Mouse (Mus musculus) spleen, postnatal 14 days (tissue): ENCODE data around the gene Gm13278.
"Not testable (repeated sequence)": the region's sequence is repeated elsewhere in the genome, so short reads cannot be mapped to it uniquely, and the experiment has no call there.

Experiments
- DNase-seq, 2 experiments: peaks; one replicate each; pipeline ENCODE4 v3.0.0; 2021 to 2022; ENCODE audit warnings: low spot score in 2 of 2

The Gm13278 gene

DNA sequence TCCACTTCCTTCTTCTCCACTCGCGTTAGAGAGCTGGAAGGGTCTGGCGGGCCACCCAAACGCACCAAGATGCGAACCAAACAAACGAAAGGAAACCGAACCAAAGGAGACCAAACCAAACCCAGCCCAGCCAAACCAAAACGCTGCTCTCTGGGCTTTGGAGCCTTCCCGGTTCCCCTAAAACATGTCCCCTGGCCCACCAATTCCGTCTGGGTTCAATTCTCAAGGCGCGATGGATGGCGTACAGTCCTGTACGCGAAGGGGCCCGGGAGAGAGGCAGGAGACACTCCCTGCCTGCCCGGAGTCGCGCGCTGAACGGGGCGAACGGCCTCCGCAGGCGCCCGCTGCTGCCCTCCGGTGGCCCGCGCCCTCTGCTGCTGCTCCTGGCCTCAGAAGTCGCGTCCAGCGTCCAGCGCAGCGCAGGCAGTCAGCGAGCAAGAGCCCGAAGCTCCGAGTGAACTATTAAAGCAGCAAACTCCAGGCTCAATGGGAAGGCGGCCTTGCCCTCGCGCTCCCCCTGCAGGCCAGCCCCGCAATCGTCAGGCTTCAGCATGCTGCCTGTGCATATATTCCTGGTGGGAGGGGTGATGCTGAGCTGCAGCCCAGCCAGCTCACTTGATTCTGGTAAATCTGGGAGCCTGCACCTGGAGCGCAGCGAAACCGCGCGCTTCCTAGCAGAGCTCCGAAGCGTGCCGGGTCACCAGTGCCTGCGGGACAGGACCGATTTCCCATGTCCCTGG is 2.8 kb downstream of the Gm13278 start, which contains the start of gene Gm13275:
TSS of gene Gm13275 (plus strand) at position 552 of the 740 bp plus-strand sequence.
- DNase-seq, result peak; percentile 34 to 58

DNA sequence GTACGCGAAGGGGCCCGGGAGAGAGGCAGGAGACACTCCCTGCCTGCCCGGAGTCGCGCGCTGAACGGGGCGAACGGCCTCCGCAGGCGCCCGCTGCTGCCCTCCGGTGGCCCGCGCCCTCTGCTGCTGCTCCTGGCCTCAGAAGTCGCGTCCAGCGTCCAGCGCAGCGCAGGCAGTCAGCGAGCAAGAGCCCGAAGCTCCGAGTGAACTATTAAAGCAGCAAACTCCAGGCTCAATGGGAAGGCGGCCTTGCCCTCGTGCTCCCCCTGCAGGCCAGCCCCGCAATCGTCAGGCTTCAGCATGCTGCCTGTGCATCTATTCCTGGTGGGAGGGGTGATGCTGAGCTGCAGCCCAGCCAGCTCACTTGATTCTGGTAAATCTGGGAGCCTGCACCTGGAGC is 5.7 kb downstream of the Gm13278 start, which contains the start of gene Gm13279:
TSS of gene Gm13279 (plus strand) at position 301 of the 400 bp plus-strand sequence.
- DNase-seq, result not testable (repeated sequence)

DNA sequence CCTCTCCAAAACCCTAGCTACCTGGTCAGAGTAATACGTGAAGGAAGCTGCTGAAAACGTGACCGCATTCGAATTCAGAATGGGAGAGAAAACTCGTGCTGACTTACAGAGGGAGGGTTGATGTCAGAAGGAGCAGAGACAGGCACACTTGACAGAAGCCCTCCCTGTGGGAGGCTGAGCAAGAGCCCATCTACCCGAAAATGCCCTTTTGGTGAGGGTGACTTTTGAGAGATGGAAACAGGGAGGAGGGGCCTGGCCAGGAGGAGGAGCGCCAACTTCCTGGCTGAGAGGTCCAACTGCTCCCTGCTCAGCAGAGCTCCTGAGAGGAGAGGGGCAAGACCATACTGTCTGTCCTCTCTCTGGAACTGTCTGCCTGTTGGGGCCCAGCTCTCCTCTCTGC is 8.0 kb downstream of the Gm13278 start, which contains the start of gene Gm13285:
TSS of gene Gm13285 (plus strand) at position 301 of the 400 bp plus-strand sequence.
- DNase-seq, result not testable (repeated sequence)

DNA sequence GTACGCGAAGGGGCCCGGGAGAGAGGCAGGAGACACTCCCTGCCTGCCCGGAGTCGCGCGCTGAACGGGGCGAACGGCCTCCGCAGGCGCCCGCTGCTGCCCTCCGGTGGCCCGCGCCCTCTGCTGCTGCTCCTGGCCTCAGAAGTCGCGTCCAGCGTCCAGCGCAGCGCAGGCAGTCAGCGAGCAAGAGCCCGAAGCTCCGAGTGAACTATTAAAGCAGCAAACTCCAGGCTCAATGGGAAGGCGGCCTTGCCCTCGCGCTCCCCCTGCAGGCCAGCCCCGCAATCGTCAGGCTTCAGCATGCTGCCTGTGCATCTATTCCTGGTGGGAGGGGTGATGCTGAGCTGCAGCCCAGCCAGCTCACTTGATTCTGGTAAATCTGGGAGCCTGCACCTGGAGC is 11.6 kb downstream of the Gm13278 start, which contains the start of gene Gm13287:
TSS of gene Gm13287 (plus strand) at position 301 of the 400 bp plus-strand sequence.
- DNase-seq, result not testable (repeated sequence)

DNA sequence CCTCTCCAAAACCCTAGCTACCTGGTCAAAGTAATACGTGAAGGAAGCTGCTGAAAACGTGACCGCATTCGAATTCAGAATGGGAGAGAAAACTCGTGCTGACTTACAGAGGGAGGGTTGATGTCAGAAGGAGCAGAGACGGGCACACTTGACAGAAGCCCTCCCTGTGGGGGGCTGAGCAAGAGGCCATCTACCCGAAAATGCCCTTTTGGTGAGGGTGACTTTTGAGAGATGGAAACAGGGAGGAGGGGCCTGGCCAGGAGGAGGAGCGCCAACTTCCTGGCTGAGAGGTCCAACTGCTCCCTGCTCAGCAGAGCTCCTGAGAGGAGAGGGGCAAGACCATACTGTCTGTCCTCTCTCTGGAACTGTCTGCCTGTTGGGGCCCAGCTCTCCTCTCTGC is 13.9 kb downstream of the Gm13278 start, which contains the start of gene Gm13288:
TSS of gene Gm13288 (plus strand) at position 301 of the 400 bp plus-strand sequence.
- not testable (repeated sequence) for DNase-seq

DNA sequence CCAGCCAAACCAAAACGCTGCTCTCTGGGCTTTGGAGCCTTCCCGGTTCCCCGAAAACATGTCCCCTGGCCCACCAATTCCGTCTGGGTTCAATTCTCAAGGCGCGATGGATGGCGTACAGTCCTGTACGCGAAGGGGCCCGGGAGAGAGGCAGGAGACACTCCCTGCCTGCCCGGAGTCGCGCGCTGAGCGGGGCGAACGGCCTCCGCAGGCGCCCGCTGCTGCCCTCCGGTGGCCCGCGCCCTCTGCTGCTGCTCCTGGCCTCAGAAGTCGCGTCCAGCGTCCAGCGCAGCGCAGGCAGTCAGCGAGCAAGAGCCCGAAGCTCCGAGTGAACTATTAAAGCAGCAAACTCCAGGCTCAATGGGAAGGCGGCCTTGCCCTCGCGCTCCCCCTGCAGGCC is 14.4 kb downstream of the Gm13278 start:
- DNase-seq, result not testable (repeated sequence)

DNA sequence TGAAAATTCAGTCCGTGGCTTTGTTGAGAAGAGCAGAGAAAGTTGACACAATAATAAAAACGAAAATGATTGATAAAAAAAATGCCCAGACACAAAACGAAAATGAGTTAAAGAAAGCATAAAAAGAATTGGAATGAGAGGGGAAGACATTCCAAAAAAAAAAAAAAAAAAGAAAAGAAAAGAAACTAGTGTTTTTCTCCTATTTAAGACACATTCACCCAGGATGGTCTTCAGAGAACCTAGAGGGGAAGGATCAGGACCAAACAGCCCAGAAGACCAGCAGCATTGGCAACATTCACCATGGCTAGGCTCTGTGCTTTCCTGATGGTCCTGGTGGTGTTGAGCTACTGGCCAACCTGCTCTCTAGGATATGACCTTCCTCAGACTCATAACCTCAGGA is 24.6 kb downstream of the Gm13278 start, which contains the start of gene Ifna7:
TSS of gene Ifna7 (plus strand) at position 301 of the 400 bp plus-strand sequence.
- DNase-seq, result no peak

DNA sequence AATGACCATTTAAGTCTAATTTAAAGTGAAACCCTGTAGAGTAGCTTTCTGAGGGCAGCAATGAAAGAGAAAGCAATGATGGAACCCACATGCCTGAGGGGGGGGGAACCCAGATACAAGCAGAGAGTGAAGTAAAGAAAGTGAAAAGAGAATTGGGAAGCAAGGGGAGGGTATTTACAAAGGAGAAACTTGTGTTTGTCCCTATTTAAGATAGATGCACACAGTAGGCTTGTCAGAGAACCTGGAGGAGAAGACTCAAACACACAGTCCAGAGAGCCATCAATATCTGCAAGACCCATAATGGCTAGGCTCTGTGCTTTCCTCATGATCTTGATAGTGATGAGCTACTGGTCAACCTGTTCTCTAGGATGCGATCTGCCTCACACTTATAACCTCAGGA is 28.3 kb downstream of the Gm13278 start, which contains the start of gene Ifna11:
TSS of gene Ifna11 (plus strand) at position 301 of the 400 bp plus-strand sequence.
- no peak for DNase-seq

DNA sequence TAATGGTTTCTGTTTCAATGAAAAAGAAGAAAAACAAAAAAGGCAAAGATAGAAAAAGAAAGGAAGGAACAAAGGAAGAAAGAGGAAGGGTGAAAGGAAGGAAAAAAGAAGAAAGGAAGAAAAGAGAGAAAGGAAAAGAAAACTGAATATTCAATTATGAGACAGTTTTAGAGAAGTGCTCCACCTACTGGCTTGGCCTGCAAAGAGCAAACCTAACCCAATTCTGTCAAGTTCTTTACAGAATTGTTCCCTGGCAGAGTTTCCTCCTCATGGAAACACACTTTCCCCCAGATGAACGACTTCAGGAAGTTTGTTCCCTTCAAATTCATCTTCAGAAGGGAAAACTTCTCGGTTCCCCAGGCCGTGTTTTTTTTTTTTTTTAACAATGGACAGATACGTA is 31.6 kb downstream of the Gm13278 start:
- no peak for DNase-seq

DNA sequence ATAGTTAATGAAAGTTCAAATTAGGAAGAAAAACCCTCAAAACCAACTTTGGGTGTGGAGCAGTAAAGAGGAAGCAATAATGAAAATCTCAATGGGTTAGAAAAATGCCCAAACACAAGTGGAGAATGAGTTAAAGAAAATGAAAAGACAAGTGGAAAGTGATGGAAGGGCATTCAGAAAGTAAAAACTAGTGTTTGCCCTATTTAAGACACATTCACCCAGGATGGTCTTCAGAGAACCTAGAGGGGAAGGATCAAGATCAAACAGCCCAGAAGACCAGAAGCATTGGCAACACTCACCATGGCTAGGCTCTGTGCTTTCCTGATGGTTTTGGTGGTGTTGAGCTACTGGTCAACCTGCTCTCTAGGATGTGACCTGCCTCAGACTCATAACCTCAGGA is 35.8 kb downstream of the Gm13278 start, which contains the start of gene Ifna6:
TSS of gene Ifna6 (plus strand) at position 301 of the 400 bp plus-strand sequence.
- not testable (repeated sequence) for DNase-seq

DNA sequence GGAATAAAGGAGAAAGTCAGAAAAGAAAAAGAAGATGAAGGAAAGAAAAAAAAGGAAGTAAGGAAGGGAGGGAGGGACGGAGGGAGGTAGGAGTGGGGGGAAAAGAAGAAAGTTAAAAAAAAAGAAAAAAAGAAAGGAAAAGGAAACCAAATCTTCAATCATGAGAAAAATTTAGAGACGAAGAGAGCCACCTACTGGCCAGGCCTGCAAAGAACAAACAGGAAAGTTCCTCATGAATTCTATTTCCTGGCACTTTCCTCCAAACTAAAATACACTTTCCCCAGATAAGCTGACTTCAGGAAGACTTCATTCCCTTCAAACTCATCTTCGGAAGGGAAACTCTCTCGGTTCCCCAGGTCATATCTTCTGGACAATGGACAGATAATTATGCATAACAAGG is 39.2 kb downstream of the Gm13278 start:
- DNase-seq, result no peak

DNA sequence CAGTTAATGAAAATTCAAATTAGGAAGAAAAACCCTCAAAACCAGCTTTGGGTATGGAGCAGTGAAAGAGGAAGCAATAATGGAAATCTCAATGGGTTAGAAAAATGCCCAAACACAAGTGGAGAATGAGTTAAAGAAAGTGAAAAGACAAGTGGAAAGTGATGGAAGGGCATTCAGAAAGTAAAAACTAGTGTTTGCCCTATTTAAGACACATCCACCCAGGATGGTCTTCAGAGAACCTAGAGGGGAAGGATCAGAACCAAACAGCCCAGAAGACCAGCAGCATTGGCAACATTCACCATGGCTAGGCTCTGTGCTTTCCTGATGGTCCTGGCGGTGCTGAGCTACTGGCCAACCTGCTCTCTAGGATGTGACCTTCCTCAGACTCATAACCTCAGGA is 43.9 kb downstream of the Gm13278 start, which contains the start of gene Ifna5:
TSS of gene Ifna5 (plus strand) at position 301 of the 400 bp plus-strand sequence.
- DNase-seq, result not testable (repeated sequence)

DNA sequence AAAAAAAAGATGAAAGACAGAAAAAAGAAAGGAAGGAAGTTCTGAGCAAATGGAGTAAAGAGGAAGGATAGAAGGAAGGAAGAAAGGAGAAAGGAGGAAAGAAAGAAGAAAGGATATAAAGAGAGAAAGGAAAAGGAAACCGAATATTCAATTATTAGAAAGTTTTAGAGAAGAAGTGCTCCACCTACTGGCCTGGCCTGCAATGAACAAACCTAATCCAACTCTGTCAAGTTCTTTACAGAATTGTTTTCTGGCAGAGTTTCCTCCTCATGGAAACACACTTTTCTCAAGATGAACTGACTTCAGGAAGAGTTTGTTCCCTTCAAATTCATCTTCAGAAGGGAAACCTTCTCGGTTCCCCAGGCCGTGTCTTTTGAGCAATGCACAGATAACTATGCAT is 47.5 kb downstream of the Gm13278 start:
- no peak for DNase-seq

DNA sequence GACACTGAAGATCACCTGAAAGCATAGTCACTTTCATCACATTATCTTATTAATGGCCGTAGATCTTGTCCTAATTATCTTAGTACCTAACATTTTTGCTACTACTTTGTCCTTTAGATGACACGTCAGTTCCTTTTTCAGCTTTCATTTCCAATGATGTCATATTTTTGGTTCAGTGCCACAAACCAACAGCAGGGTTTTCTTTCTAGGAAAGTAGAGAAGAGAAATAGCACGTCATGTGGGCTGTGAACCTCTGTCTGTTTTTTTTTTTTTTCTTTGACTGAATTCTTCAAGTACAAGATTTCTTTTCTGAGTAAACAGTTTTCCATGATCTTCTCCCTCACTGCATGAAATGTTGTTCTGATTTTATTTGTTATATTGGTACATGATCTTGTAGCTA is 48.7 kb downstream of the Gm13278 start:
- no peak for DNase-seq

DNA sequence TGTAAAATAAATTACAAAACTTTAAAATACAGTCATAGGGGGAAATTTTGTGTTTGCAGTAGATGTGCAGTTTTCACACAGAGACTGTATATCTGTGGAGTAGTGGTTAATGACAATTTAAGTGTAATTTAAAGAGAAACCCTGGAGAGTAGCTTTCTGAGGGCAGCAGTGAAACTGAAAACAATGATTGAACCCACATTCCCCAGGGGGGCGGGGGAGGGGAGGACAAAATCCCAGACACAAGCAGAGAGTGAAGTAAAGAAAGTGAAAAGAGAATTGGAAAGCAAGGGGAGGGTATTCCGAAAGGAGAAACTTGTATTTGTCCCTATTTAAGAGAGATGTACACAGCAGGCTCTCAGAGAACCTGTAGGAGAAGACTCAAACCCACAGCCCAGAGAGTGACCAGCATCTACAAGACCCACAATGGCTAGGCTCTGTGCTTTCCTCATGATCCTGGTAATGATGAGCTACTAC is 50.1 kb downstream of the Gm13278 start, which contains the start of gene Ifna4:
TSS of gene Ifna4 (plus strand) at position 424 of the 474 bp plus-strand sequence.
- no peak for DNase-seq
